Mouse (Mus musculus): Measurements from ENCODE around the gene Ifi47.
"Not testable (repeated sequence)": the region's sequence is repeated elsewhere in the genome, so short reads cannot be mapped to it uniquely, and the experiment has no call there.

The Ifi47 gene

DNA sequence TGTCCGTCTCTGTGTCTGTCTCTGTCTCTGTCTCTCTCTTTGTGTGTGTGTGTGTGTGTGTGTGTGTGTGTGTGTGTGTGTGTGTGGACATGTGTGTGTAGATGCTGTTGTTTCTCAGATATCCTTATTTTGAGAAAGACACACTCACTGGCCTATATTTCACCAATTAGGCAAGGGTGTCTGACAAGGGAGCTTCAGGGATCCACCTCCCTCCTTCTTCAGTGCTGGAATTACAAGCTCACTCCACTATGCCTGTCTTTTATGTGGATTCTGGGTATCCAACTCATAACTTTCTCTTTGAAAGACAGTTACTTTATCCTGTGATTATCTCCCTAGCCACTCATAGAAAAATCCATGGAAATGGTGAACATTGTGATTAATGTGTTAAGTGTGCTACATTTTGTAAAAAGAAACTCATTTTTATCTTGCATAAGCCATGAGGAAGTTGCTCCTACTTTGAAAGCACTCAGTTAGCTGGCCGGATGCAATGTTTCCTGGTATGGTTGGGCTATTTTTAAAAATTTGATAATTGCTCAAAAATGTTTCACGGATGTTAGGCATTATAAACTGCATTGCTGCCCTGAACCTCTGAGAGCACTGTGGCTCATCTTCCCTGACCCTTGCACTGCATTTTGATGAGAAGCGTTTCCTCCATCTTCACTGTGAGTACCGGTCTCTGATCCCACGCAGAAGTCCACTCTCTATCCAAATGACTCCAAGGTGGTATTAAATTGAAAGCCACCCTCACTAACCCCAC lies at the start of gene Ifi47:
Gene Ifi47 (plus strand): TSS at position 587 of the 757 bp plus-strand sequence.
- DNase-seq (ENCODE audit: low read depth, low spot score) = not testable (repeated sequence)

DNA sequence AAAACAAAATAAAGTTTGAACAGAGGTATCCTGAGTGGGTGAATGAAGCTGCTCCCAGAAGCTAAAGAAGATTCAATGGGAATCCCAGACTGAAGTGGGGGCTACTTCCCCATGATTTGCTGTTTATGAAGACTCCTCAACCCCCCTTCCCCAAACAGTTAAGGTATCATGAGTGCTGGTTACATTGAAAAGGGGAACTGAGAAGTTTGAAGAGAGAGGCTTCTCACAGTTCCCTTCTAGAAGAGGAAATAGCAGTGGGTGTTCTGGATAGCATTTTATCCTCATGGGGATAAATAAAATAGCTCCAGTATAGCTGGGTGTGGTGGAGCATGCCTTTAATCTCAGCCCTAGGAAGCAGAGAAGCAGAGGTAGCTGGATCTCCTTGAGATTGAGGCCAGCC lies 26.3 kb upstream of the Ifi47 start:
- DNase-seq (ENCODE audit: low read depth, low spot score) = not testable (repeated sequence)

DNA sequence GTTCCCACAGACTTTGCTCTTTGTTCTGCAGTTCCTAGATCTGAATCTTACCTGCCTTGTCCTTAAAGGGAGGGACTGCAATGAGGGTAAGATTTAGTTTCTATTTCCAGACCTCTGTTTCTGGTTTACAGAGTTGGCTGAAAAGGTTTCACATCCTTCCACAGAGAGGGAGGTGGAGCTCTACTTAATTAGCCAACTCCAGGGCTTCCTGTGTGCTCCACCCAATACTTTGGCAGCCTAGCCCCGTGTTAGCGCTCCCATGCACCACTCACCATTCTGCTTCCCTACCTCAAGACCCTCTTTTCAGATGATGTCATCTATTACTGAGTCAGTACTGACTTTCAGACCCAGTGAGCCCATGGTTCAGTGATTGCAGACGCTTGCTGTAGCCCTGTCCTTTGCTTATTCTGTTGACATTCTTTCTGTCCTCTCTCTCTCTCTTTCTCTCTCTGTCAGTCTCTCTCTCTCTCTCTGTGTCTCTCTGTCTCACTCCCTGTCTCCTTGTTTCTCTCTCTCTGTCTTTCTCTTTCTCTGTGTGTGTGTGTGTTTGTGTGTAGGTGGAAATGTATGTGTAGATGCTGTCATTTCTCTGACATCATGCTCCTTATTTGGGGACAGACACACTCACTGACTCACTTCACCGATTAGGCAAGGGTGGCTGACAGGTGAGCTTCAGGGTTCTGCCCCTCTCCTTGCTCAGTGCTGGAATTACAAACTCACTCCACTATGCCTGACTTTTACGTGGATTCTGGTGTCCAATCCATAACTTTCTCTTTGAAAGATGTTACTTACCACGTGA lies 25.1 kb upstream of the Ifi47 start, which contains the start of gene 9930111J21Rik2:
Gene 9930111J21Rik2 (minus strand): TSS at position 150 of the 799 bp plus-strand sequence.
- not testable (repeated sequence) for DNase-seq (ENCODE audit: low read depth, low spot score)

DNA sequence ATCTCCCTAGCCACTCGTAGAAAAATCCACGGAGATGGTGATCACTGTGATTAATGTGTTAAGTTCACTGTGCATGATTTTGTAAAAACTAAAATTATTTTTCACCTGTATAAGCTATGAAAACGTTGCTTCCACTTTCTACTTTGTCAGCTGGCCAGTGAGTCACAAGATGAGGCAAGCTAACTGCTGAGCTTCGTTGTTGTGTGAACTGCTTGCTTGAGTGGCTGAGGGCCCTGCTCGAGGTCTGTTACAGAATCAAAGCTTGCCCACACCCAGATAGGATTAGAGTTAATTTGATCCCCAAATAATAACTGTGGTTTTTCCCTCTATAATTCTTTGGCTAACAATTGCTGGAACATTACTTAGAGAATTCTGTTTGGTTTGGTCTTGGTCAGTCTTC lies 24.5 kb upstream of the Ifi47 start:
- DNase-seq (ENCODE audit: low read depth, low spot score) = not testable (repeated sequence)

DNA sequence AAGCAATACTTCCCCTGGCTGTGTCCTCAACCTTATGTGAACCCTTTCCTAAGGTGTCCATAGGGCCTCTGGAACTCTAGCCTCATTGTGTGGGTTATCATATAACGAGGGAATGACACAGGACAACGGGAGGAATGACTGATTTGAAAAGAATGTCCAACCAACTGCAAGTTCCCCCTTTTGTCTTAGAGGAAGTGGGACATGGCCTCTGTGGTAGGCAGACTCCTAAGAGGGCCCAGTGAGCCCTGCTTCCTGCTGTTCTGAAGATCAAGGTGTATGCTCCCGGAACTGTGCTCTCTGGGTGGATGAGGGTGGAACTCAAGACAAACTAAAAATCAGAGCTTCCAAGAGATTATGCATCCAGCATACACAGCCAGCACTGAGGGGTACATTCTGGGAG lies 16.3 kb upstream of the Ifi47 start:
- not testable (repeated sequence) for DNase-seq (ENCODE audit: low read depth, low spot score)

DNA sequence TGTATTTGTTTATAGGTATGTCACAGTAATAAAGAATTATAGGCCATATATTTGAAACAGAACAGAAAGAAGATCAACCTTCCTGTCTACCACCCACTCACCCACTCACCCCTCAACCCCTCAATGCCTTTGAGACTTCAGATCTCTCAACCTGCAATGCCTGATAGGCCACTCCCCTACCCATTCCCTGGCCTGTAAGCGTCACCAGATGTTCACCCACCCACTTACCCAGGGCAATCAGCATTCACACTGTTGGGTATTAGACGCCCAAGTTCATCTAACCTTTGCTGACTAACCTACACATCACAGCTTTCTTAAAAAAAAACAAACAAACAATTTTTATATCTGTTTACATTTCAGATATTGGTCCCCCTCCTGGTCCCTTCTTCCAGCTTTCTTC lies 14.5 kb upstream of the Ifi47 start:
- DNase-seq (ENCODE audit: low read depth, low spot score) = not testable (repeated sequence)

DNA sequence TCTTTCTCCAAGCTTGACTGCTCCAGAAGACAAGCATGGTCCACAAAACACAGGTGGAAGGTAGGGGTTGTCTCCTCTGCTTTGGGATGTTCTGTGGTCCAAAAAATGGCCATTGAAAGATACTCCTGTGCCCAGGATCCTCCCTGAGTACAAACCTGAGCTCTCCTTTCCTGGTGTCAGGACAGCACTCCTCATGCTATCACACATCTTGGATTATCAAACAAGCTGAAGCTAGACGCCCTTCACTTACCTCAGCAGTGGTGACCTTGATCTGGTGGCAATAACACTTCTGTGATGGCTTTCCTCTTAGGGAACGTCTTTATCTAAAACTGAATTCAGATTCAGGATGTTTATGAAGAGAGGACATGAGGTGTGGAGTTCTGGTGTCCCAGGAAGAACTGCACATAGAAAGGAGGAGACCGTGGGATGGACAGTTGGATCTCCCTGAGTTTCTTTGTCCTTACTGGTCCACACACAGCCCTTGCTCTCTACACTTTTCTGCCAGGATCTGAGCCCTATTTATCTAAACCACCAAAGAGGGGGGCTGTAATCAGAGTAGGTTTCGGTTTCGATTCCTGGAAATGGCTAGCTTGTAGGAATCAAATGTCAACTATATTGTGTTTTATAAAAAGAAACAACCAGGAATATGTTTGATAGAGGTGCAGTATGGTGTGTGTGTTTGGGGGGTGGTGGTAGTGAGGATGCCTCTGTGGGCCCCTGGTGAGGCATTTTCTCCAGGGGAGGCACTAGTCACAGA lies 12.5 kb upstream of the Ifi47 start, which contains the start of gene Tgtp2:
Gene Tgtp2 (minus strand): TSS at position 494 of the 757 bp plus-strand sequence.
- not testable (repeated sequence) for DNase-seq (ENCODE audit: low read depth, low spot score)

DNA sequence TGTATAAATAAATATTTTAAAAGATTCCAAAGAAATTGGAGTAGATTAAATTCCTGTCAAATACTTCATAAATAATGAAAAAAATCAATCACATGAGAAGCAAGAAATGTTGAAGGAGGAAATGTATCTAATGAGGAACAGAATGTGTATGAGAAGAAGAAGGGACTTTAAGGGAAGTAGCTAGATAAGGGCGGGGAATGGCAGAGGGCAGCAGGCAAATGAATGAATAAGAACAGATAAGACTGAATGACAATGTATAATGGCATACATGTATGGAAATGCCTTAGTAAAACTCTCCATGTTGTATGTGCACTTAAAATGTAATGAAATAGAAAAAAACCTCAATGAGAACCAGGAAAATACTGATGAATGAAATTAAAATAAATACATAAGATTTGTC lies 8.0 kb upstream of the Ifi47 start:
- DNase-seq (ENCODE audit: low read depth, low spot score) = no peak

DNA sequence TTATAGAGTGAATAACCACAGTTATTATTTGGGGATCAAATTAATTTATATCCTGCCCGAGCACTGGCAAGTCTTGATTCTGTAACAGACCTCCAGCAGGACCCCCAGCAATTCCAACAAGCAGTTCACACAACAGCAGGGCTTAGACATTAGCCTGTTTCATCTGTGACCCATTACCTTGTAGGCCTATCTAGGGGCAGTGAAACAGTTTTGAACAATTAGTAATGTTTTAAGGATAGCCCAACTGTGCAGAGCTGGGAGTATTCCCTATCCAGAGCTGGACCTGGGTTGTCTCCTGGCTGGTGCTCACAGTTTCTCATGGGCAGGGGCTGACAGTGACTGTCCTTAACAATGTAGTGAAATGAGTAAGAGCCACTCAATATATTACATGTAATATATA lies 625 bp downstream of the Ifi47 start:
- DNase-seq (ENCODE audit: low read depth, low spot score) = no peak

DNA sequence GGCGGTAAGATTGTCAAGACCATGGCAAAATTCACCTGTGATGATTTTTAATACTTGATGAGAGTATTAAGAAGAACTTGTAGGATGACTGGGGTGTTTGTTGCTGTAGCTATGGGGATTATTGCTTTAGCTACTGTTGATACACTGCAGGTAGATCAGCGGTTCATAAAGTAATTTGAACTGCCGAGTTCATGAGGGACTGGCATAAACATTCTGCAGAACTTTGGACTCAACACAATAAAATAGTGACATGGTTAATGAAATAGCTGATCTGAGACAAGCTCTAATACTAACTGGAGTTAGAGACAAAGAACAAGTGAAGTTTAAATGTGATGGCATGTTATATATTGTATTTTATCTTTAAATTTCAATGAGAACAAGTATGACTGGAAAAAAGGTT lies 2.3 kb downstream of the Ifi47 start:
- no peak for DNase-seq (ENCODE audit: low read depth, low spot score)

DNA sequence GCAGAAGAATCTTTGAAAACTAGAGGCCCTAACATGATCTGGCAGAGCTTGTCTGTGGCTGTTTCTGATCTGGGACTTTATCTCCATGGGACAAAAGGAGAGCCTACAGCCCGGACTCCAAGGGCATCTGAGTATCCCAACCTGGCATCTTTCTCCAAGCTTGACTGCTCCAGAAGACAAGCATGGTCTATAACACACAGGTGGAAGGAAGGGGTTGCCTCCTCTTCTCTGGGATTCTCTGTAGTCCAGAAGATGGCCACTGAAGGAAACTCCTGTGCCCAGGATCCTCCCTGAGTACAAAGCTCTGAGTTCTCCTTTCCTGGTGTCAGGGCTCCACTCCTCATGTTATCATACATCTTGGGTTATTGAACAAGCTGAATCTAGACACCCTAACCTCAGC lies 4.2 kb downstream of the Ifi47 start:
- DNase-seq (ENCODE audit: low read depth, low spot score) = no peak

DNA sequence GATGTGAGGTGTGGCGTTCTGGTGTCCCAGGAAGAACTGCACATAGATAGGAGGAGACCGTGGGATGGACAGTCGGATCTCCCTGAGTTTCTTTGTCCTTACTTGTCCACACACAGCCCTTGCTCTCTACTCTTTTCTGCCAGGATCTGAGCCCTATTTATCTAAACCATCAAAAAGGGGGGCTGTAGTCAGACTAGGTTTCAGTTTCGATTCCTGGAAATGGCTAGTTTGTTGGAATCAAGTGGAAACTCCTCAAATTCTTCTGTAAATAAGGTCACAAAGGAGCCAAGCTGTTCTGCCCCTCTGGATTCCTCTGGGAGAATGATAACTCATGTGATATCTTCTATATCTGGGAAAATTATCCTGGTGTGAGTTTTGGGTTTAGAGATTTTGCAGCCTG lies 5.0 kb downstream of the Ifi47 start:
- DNase-seq (ENCODE audit: low read depth, low spot score) = no peak

DNA sequence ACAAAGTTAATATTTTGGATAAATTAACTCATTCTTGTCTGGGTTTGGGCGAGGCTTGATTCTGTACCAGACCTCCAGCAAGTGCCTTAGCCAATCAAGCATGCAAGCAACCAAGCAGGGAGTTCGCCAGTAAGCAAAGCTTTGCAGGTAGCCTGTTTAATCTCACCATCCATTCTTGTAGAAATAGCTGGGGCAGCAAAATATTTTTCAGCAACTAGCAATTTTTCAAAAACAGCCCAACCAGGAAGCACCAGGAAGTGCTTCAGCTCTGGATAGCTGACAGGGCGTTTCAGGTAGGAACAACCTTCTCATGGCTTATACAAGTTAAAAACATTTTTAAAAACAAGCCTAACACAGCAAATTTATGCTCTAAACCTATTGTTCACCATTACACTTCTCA lies 5.5 kb downstream of the Ifi47 start:
- DNase-seq (ENCODE audit: low read depth, low spot score) = no peak

DNA sequence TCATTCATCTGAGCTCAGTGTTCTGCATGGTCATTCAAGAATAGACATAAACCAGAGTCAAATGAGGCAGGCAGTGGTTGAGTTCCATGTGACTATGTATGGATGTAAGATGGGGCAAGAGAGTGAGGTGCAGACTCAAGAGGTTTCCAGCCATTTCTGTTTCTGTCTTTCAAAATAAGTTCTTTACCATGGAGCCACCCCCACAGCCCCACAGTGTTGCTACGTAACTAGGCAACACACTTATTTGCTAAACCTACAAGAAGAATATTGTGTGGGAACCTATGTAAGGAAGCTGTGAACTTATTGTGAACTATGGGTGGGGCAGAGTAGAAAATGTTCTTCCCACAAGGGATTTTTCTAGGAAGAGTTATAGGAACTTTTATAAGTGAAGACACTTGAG lies 6.8 kb downstream of the Ifi47 start:
- no peak for DNase-seq (ENCODE audit: low read depth, low spot score)

DNA sequence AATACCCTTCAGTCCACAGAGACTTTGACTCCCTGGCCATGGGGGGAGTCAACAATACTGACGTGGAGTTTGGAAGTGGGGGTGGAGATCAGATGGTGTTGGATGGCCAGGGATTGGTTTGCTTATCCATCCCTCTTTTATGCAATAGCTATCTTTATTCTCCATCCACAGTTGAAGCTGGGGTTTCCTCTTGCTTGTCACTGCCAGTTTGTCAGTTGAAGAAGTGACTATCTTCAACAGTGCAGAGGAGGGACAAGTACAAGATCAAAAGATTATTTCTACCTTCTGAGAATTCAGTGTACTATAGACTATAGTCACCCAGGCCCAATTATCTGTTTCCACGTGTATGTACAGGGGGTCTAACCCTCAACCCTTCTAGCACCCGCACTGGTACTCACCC lies 7.4 kb downstream of the Ifi47 start:
- no peak for DNase-seq (ENCODE audit: low read depth, low spot score)

DNA sequence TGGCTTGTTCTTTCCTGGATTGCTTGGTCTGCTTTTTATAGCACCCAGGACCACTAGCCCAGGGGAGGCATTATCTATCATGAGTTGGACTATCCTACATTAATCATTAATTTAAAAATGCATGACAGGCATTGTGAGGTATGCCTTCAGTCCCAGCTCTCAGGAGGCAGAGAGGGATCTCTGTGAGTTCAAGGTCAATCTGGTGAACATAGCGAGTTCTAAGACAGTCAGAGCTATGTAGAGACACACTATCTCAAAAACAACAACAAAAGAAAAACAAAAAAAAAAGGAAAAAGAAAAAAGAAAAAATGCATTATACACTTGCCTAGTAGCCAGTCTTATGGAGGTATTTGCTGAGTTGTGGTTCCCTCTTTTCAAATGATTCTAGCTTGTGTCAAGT lies 8.0 kb downstream of the Ifi47 start:
- DNase-seq (ENCODE audit: low read depth, low spot score) = no peak

DNA sequence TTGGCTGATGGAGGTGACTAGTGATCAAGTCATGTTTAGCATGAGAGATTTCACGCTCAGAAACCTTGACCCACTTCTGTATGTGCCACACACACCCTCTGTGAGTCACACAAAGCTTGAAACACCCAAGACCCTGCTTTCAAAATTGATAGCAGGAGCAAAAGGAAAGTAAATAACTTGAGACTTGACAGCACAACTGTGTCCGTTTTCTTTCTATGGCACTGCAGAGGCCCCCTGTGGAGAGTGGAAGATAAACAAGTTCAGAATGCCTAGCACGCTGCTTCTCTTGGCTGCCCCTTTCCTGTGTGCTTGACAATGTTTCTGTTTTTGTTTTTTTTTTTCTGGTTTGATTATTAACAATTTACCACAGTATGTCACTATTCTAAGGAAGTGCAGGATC lies 8.5 kb downstream of the Ifi47 start:
- no peak for DNase-seq (ENCODE audit: low read depth, low spot score)

DNA sequence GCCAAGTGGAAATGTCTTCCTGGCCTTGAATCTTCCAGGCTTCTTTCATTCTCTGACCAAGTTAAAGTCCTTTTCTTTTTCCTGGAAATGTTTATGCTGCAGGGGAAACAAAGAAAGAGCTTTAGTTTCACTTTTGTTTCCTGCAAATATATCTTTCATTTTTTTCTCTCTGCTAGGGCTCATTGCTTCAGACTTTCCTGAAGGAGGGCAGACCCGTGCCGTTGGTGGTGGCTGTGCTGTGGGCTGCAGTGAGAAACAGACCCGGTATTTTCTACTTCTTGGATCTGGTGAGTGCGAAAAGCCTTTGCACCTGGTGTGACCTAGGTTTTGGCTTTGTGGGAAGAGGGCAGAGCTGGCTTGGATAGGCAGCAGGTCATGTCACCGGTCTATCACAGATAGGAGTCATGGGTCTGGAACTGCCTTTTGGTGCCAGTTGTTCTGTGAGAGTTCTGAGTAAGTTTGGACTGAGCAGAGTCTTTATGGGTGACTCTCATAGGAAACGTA lies 10.5 kb downstream of the Ifi47 start:
- no peak for DNase-seq (ENCODE audit: low read depth, low spot score)

DNA sequence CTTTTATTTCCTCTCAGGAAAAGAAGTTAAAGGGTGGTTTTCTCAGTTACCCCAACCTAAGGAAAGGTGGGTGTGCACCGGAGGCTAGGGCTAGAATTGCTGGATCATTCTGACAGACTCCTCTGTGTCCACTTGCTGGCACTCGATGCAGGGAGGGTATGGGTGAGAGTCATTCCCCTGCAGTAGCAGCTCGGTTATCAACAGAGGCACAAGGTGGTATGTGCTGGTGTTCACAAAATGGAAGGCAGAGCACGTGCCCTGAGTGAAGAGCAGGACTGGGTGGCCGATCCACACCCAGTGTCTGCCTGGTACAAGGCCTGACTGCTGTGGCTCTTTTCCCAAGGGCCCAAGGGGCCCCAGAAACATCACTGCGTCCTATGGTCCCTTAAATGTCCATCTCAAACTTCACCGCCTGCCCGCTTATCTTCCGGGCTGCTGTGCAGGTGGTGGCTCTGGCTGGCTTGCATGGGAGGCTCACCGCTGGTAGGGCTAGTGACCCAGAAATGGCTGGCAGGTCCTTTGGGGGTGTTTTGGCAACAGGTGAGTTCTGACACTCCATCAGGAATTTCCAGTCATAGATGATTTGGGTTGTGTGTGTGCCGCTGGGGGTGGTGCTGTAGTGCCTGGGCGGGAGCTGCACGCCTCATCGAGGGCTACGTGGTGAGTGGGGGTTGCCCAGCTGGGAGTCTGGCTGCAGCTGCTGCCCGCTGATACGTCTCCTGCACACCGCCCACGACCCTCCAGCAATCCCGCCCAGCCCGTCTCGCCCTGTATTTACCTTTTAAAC lies 11.6 kb downstream of the Ifi47 start:
- DNase-seq (ENCODE audit: low read depth, low spot score) = no peak

DNA sequence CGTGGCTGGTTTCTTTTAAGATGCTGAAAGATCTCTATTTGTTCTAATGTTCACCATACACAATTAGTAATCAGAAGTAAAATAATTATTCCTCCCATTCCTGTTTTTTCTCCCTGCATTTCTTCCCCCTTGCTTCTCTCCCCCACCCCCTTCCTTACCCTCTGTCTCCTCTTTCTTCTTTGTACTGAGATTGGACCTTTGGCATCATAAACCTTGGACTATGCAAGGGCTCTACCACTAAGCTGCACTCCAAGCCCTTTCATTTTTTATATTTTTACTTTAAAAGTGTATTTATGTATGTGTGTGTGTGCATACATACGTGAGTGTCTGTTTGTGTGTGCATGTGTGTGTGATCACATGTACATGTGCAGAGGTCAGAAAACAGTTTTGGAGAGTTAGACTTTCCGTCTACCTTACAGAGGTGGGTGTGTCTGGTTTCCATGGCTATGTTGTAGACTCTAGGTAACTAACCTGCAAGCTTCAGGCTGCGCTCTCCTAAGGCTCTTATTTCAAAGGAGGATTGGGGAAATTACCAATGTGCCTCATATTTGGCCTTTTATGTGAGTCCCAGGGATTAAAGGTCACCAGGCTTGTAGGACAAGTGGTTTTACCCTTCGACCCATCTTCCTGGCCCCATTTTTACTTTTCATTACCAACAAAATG lies 12.7 kb downstream of the Ifi47 start:
- no peak for DNase-seq (ENCODE audit: low read depth, low spot score)
